Mouse (Mus musculus) R1 (cell line): ENCODE measurements around the gene 3110009E18Rik.
A peak's percentile ranks its signal among the peaks of the same experiment; 100 is the strongest.

Experiments used
- DNase-seq: peaks from one replicate; pipeline ENCODE4 v3.0.0-alpha.2; 2018; ENCODE audit warnings: low read depth, low spot score

The 3110009E18Rik gene

DNA sequence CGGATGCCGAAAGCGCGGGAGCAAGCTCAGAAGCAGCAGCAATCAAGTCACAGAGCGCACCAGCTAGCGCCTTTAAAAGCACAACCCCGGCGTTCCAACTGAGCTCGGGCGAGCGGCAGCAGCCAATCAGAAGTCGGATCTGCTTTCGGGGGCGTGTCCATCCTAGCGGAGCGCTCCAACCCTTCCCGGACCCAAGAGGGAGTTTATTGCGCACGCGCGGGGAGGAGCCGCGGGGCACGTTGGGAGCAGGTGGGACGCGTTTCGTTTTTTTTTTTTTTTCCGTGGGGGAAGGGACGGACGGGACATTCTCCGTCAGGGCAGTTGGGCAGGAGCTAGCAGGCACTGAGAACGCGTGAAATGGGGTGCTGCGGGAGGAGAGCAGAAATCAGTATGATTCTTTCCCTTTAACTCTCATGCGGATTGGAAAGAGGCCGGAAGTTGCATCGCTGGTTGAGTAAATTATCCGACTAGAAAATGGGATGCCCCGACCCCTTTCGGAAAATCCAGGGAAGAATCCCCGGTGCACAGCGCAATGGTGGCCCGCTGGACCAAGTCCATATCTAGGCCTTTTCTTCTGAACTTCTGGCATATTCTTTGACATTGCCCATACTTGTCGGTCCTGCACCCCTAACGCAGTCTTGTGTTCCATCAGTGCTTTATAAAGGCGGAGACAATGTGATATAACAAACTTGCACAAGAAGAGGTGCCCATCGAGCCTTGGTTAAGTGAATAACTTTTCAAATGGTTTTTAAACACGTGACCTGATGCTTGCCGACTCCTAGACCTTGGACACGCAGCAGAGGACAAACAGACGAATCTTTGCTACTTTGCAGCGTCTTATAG, at the start of gene 3110009E18Rik, which contains the start of gene Dbi:
3110009E18Rik (plus strand) TSS at position 219 of the 843 bp plus-strand sequence.
Dbi (minus strand) TSS at position 110 of the 843 bp plus-strand sequence.
- DNase-seq = peak; percentile 98

DNA sequence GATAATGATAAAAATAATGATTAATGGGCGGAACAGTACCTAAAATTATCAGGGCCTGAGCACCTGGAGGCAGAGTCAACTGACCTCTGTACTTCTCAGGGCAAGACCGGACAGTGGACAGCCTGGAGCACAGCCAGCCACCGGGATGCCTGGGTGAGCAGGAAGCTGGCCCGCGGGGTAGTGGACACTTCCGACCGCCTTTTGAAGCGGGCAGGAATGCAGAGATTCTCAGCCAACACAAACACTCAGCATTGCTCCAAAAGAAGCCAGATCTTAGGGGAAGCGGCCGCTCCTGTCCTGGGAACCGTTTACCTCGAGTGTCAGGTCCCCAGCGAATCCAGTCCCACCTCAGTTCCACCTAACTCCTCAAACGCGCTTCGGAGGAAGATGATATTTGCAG, 48.1 kb upstream of the 3110009E18Rik start:
- no peak for DNase-seq

DNA sequence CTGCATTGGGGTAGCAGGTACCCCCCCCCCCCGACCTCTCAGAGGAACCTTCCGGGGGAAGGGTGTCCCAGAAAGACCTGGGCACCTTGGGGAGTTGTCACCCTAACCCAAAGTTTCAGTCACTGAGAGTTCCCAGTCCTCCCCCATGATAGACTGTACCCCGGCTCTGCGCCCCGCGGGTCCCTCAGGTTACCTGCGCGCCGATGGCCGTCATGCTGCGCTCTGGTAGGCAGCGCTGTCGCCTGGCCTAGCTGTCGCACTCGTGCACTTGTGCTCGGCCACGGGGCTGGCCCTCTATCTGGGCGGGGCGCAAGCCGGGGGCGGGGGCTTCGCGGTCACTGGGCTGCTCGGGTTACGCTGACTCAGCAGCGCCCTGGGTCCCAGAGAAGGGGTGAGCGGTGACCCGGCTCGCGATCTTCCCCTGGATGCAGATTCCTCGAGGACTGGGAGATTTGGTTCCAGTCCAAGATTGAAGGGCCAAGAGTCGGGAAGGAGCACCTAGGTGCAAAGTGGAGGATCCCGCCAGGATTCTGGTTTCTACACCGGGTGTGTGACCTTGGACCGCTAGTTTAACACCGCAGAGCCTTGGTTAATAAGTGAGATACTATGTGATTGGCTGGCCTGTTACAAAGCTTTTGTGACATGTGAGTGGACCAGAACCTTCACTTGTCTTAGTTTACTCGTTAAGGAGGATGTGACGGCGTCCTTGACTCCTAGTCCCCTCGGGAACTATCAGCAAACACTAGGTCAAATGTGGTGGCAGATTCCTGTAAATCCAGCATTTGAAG, 47.3 kb upstream of the 3110009E18Rik start, which contains the start of gene Tmem37:
Tmem37 (minus strand) TSS at position 556 of the 788 bp plus-strand sequence.
- DNase-seq = peak; percentile 81

DNA sequence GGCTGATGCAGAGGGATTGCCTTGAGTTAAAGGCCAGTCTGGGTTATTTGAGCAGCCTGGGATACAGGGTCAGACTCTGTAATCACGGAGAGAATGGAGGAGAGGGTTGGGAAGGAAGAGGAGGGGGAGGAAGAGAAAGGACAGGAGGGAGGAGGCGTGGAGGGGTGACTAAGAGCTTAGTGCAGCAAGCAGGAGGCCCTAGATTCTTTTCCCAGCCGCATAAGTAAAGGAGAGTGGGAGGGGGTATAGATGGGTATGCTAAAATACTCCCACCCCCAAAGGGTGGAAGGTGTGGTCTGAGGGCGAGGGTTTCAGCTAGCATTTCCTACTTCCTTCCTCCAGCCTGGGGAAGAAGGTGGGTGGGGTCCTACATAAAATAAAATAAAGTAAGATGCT, 46.7 kb upstream of the 3110009E18Rik start:
- DNase-seq = peak; percentile 89

DNA sequence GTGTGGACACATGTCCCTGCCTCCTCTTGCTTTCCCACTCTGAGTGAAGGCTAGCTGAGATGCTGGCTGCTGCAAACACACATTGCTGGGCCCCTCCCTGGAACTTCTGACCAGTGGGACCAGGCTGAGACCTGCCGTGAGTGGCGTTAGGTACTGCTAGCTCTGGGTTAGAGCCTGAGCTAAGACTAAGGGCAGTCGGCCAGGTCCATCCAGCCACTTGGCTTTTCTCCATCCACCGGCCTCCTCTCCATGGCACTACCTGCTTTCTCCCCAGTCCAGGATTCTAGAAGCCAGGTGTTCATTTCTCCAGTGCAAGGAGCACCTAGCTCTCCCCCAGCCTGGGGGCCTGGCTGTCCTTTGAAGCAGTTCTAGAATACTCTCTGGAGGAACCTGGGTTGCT, 46.1 kb upstream of the 3110009E18Rik start:
- no peak for DNase-seq

DNA sequence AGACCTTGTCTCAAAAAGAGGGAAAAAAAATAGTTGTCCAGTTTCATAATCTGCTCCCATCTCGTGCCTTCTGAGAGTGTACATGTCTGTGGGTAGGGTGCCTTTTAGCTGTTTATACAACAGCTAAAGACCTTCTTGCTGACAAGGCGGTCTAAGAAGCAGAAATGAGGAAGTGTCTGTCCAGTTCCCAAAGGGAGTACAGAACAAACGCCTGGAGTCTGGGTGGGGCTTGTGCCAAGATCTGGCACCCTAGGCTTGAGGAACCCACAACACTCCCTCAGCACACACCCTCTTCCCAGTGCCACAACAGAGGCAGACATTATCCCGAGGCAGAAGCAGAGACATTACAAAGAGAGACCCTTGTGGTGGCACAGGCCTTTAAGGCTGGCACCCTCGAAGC, 45.5 kb upstream of the 3110009E18Rik start:
- no peak for DNase-seq

DNA sequence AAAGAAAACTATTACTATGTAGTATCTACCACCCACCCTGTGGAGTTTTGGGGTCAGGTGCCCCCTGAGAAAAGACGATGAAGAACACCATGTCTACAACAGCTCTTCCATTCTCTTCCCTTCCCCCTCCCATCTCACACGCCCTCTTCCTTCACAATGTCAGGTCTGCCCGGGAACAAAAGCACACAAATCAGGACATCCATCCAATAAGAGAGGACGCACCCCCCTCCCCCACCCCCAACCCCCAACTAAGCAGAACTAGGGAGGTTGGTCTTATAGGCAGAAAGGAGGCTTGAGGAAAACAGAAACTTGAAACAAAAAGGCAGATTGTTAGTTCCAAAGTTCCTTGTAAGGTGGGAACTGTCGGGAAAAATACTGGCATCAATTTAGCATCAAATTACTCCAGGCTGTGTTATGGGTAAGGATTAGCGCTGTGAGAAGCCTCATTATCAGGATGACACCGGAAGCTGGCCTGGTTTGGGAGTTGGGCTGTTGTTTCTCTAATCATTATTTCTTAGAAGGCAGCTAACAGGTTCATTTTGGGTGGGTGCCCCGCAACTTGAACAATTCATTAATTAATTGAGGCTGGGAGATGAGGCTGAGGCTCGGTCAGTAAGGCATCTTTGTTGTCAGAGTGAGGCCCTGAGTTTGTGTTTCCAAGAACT, 43.1 kb upstream of the 3110009E18Rik start:
- peak; percentile 86 for DNase-seq

DNA sequence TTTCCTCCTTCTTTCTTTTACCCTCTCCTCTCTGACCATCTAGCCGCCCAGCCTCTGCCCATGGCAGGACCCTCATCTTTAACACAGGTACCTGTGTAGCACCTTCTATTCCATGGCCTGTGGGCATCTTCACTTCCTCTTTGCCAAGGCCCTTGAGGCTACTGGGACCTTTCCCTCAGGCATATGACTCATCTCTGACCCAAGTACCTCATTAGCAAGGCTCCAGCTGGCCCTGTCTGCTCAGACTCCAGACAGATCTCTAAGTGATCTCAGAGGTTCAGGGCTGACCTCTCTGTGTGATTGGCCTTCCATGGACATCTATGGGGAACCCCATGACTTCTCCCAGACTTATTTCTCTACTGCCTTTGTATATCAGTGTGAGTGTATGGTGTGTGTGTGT, 40.4 kb upstream of the 3110009E18Rik start:
- no peak for DNase-seq

DNA sequence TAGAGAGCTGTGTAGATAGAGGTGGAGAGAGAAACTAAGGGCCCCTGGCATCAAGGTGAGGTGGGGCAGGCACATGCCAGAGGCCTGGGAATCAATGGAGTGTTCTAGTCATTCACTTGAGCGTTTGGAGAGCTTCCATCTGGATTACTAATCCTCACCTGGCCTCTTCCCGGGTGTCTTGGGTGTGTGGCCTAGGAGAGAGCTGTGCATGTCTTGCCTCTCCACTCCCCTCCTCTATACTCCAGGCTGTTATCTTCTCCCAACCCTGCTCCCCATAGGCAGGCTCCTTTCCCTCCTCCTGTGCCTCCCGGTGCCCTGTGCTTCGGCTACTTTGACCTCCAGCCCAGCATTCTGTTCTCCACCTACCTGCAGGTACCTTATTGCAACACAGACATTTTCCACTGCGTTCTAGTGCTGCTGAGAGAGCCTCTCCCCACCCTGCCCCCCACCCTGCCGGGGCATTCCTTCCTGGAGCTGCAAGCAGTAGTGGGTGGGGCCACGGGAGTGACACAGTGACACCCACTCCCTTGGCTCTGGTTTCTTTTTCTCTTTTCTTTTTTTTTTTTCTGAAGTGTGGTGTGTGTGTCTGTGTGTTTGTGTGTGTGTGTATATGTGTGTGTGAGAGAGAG, 37.9 kb upstream of the 3110009E18Rik start:
- DNase-seq = peak; percentile 86

DNA sequence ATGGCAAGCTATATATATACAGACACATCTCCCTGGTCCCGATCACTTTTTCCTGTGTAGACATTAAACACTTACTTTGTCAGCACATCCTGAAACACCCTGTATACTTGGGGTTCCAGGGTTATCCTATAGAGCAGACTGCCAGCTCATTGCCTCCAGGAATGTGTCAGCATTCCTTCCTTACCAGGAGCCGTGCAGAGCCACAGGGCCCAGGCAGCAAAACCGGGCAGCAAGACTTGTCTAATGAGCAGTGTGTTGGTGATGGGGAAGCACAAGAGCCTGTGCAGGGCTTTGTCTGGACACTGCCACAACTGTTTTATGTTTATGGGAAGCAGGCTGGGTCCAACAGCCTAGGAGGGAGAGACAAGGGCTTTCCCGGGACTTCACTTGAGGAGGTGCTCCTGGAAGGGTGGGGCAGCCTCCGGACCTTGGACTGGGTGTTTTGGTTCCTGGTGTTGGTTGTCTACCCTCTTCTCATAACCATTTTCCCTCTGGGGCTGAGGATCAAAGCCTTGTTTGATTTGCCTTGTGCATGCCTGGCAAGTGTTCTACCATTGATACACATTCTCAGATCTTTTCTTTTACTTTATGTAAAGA, 37.0 kb upstream of the 3110009E18Rik start:
- DNase-seq = peak; percentile 57

DNA sequence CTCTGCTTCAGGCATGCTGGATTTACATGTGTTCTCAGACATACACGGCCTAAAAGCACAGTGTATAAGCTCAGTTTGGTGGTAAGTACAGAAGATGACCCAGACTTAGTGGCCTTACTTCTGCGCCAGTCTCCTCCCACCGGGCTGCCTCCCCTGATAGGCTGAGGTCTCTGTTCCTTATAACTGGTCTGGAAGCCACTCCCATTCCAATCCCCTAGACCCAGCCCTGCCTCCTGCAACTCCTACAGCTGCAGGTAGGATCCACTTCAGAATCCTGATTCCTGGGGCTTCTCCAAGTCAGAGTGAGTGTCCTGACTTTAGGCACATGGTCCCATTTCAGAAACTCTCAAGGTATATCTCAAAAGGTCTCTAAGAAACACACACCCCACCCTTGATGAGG, 35.3 kb upstream of the 3110009E18Rik start:
- peak; percentile 96 for DNase-seq

DNA sequence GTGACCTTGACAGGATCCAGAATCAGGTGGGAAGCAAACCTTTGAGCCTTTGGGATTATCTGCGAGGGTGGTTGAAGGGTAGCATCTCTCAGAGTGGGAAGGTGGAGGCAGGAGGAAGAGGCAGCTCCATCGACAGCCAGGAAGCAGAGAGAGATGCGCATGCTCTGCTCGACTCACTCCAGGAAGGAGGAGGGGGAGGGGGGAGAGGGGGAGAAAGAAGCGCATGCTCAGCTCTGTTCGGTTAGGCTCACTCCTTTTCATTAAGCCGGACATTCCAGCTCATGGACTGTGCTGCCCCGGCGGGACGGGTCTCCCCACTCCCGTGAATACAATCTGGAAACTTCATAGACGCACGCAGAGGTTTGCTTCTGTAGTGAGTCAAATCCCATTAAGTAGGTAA, 34.3 kb upstream of the 3110009E18Rik start:
- peak; percentile 85 for DNase-seq

DNA sequence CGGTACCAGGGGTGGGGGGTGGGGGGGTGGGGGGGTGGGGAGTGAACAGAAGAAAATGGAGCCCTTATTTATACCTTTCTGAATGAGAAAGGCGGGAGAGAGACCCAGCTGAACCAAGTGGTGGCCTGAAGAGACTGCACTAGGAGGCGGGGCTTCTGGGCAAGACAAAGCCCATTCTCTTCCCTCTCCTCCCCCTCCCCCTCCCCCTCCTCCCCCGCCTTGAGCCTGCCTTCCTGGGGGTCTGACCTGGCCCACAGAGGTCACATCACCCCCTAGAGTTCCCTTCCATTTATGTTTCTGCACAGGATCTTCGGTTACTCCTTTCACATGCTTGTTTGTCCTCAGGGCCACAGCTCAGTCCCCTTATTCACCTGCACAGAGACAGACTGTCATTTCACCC, 31.8 kb upstream of the 3110009E18Rik start:
- peak; percentile 84 for DNase-seq

DNA sequence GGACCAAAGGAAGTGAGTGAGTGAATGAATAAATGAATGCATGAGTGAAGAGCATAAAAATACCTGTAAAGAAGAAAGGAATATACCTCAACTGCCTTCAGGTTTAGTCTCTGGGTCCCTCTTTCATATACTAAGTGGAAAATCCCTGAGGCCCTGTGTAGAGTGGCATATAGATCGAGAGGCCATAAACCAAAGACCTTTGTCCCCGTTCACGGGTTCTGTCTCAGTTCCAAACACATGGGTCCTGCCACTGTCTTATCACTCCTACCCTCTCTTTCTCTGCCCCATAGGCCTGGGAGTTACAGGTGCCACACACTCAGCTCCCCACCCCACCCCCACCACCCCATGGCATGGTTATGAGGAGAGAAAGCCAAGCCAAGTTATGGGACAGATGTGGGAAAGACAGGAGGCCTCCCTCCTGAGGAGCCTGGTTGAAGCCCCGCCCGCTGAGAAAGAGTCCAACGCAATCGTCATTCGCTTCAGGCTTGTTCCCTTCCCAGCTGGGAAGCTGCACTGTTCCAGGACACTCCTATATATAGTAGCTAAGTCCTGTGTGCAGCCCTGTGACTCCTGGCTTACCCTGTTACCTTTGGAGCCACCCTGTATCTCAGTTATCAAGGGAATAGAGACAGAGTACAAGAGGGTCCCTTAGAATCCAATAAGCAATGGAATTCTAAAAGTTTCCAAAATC, 30.0 kb upstream of the 3110009E18Rik start:
- DNase-seq = peak; percentile 34

DNA sequence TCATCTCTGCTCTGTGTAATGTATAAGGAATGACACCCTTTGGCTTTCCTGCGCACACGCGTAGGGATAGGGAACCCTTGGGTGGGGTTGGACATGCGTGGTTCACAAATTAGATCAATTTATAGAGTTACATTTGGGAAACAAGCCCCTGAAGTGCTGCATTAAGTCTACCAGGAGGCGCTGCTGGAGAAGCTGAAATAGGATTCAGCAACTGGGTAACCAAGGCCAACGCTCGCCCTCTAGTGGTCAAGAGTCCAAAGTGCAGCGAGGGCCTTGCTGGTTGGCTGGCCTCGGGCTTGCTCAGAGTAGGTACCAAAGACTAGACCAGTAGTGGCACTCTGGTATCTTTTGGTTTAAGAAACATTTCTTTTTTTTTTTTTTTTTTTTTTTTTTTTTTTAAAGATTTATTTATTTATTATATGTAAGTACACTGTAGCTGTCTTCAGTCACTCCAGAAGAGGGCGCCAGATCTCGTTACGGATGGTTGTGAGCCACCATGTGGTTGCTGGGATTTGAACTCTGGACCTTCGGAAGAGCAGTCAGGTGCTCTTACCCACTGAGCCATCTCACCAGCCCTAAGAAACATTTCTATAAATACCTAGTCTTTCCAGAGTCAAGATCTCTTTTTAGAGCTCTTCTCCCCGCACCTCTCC, 27.4 kb upstream of the 3110009E18Rik start:
- peak; percentile 86 for DNase-seq

DNA sequence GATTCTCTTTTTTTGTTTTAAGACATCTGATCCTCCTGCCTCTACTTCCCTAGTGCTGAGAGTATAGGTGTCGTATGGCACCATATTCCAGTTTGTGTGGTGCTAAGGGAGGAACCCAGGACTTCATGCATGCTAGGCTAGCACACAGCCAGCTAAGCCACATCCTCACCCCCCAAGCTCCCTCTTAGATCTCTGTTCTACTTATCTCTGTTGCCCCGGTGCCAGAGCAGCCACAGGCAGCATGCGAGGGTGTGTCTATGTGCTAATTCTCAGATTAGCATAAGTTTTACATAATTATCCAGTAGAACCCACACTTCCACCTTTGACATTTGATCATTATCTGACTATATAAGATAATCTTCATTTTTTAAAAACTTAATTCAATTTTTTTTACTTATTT, 26.1 kb upstream of the 3110009E18Rik start:
- no peak for DNase-seq

DNA sequence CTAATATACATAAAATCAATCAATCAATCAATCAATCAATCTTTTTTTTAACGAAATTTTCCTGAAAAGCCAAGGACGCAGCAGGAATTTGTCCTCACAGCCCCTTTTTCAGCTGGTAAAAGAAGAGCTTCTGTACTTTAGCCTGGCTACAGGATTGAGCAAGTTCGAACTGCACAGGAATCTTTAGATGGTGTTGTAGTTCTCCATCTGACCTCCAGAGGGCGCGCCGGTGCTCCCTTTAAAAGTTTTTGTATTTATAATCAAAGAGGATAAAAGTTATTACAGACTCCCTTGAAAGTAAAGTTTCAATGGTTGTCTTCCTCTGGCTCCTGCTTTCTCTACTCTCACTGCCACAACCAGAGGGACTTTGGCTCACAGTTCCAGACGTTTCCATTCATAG, 22.7 kb upstream of the 3110009E18Rik start:
- peak; percentile 59 for DNase-seq

DNA sequence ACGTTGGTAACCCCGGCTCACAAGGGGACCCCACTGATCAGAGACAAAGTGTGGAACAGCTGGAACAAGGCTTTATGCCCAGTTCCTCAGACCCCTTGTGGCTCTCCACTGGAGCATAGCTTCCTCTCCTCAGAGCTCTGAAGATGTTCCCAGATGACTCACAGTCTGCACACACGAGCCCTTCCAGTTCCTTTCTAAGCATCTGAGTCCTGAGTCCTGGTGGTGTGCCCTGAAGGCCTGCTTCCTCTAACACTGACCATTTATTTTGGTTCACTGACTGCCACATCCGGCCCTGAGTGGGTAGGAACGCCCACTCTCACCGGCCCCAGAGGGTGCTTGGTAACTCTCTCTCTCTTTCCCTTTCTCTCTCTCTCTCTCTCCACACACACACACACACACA, 21.5 kb upstream of the 3110009E18Rik start:
- no peak for DNase-seq

DNA sequence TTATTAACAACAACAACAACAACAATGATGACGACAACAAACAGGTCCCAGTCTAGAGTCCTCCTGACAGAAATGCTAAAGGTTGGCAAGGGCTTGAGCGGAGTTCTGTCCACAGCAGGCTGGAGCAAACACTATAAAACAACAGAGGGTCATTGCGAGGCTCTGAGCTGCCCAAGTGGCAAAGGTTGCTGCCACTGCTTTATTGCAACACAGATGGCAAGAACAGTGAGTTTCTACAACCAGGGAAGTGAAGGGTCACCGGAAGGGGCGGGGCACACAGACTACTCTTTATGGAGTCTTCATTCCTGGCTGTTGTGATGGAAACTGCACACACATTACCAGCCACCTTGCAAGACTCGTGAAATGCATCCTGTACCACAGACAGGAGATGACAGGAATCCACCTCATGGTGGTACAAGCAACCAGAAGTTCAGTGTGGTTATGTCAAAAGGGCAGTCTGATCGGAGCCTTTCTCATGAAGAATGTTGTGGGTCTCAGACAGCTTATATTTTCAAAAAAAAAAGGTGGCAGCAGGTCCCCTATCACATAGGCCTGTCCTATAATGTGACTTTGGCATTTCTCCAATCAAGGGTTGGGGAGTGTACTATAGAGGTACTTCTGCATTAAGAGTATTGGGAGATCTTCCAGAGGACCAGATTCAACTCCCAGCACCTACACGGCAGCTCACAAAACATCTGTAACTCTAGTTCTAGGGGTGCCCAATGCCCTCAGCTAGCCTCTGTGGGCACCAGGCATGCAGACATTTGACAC, 20.3 kb upstream of the 3110009E18Rik start:
- peak; percentile 43 for DNase-seq
